Mouse (Mus musculus) midbrain, embryonic 13.5 days (tissue): Measurements from ENCODE around the gene Gapvd1. TPM values are rescaled to one million over a fixed set of nuclear protein-coding genes. Genes with fewer than 3 reads are reported as not detected.

Source experiments
- polyA plus RNA-seq: library from polyadenylated mRNA; unstranded; fragments of >200 nt; fragmentation: Nextera tagmentation; extraction: Ambion mirVana; gene quantifications from 2 replicates; pipeline ENCODE4 v1.2.1, GENCODE M21; 2015

Gene Gapvd1
- polyA plus RNA-seq, 1 experiment from 2014 or later: 126 TPM

Other genes with a start within 250 kb of the Gapvd1 start
- gene Hspa5, start 16.7 kb upstream of the Gapvd1 start, polyA plus RNA-seq: 464 and 489 TPM in 2 replicates
- gene Rabepk, start 44.7 kb upstream of the Gapvd1 start, polyA plus RNA-seq: 21.8 and 22.7 TPM in 2 replicates
- 80.4 and 88.8 TPM in 2 replicates for gene Fbxw2, start 71.1 kb upstream of the Gapvd1 start, polyA plus RNA-seq
- gene Gm34653, start 77.8 kb upstream of the Gapvd1 start, polyA plus RNA-seq: 0.19 TPM in 1 of 2 replicates, not detected in the other
- gene Cutal, start 119.2 kb upstream of the Gapvd1 start, polyA plus RNA-seq: 0.28 and 0.39 TPM in 2 replicates
- 104 and 110 TPM in 2 replicates for gene Psmd5, start 119.7 kb upstream of the Gapvd1 start, polyA plus RNA-seq
- gene Phf19, start 158.8 kb upstream of the Gapvd1 start, polyA plus RNA-seq: 1.2 and 2.2 TPM in 2 replicates
- 0.59 and 0.79 TPM in 2 replicates for gene Traf1, start 206.5 kb upstream of the Gapvd1 start, polyA plus RNA-seq